ENCODE assay signal across 22 mouse cellular contexts in genomic region chr8:58669075-58669474, GRCm38 (mm10).
DNase-seq lines count a peak whose midpoint lies in the region; ATAC-seq and TF ChIP-seq lines count a peak whose summit lies in the region.
"Had no signal": no experiment of that assay in that cellular context is flagged by ENCODE, and none has a peak within 500 bp of the region (broad histone marks: within the 10 kb centered on the region; RNA-seq: fewer than 3 reads in every experiment).

No protein-coding gene starts in this region.

- intact Hi-C loops in heart, adult 2 months (cut with DNase I), result no loop called here

- 0 out of 2 replicates have a peak, but pooled peaks have one; percentile 55 for ATAC-seq in hindbrain, postnatal 0 days
- ATAC-seq: forebrain, embryonic 13.5 days; intestine, postnatal 0 days had no signal

- WGBS in hindbrain, postnatal 0 days, result 40% methylated on average over 2 of the region's 2 CpGs
- WGBS in hindbrain, embryonic 10.5 days, result 87% methylated on average over 2 of the region's 2 CpGs
- 52% methylated on average over 2 of the region's 2 CpGs for WGBS in heart, adult 2 months

- H3K4me2 ChIP-seq in hindbrain, postnatal 0 days (ENCODE audit: low read depth, low read length), result no peak overlapping the region
- H3K4me2 ChIP-seq: forebrain, embryonic 13.5 days; heart, embryonic 12.5 days; hindbrain, embryonic 14.5 days; kidney, embryonic 15.5 days; limb, embryonic 13.5 days; liver, embryonic 13.5 days; lung, embryonic 15.5 days; midbrain, embryonic 12.5 days; neural tube, embryonic 13.5 days had no signal

- no peak for TF ChIP-seq POLR2A in heart, adult 2 months (IDR thresholded peaks at IDR 0.05; ENCODE audit: insufficient read depth, low read depth, low read length)

- DNase-seq in hindbrain, postnatal 0 days (ENCODE audit: low spot score), result peak; percentile 66
- no peak for DNase-seq in hindbrain, embryonic 10.5 days (ENCODE audit: low spot score)
- peak; percentile 14 for DNase-seq in cerebellum, adult 11 months
- DNase-seq in cerebellum, adult 9-11 months, result peak; percentile 52
- no peak for DNase-seq in gastrocnemius, postnatal 4 days (ENCODE audit: low spot score in 2 of 2)
- DNase-seq in heart, adult 2 months, result no peak
- DNase-seq in lung, postnatal 14 days, result no peak
- DNase-seq: gastrocnemius, adult 2 months; heart, postnatal 14 days; liver, embryonic 13.5 days; right cerebral cortex, postnatal 4 days; thymus, adult 2 months had no signal

- no peaks in the 10 kb centered on the region for H3K79me2 ChIP-seq in heart, adult 2 months (replicated peaks; ENCODE audit: control insufficient read depth, insufficient read depth, low read length)

- no peak for TF ChIP-seq CTCF in hindbrain, postnatal 0 days (IDR thresholded peaks at IDR 0.05; ENCODE audit: low read depth)
- TF ChIP-seq CTCF in heart, adult 2 months (IDR thresholded peaks at IDR 0.05), result no peak

- no peak for TF ChIP-seq EP300 in heart, adult 2 months (IDR thresholded peaks at IDR 0.05; ENCODE audit: insufficient read depth, low read depth, low read length)

- no peak overlapping the region for H3K27ac ChIP-seq in hindbrain, postnatal 0 days
- no peak overlapping the region for H3K27ac ChIP-seq in hindbrain, embryonic 10.5 days
- no peak overlapping the region for H3K27ac ChIP-seq in heart, adult 2 months
- H3K27ac ChIP-seq: forebrain, embryonic 13.5 days; gastrocnemius, adult 2 months; hindbrain, embryonic 14.5 days; kidney, embryonic 15.5 days; limb, embryonic 13.5 days; liver, embryonic 13.5 days; lung, embryonic 15.5 days; macrophage; midbrain, embryonic 12.5 days; neural tube, embryonic 13.5 days had no signal

- no peak overlapping the region for H3K9ac ChIP-seq in hindbrain, postnatal 0 days (replicated peaks; ENCODE audit: low read length)
- H3K9ac ChIP-seq in heart, adult 2 months (ENCODE audit: low read depth, low read length), result no peak overlapping the region
- H3K9ac ChIP-seq: forebrain, embryonic 13.5 days; heart, embryonic 12.5 days; hindbrain, embryonic 14.5 days; kidney, embryonic 15.5 days; limb, embryonic 13.5 days; liver, embryonic 13.5 days; lung, embryonic 15.5 days; midbrain, embryonic 12.5 days; neural tube, embryonic 13.5 days had no signal

- H3K4me1 ChIP-seq in hindbrain, postnatal 0 days (ENCODE audit: insufficient read depth, low read length), result no peaks in the 10 kb centered on the region
- H3K4me1 ChIP-seq in hindbrain, embryonic 10.5 days (replicated peaks), result no peaks in the 10 kb centered on the region
- H3K4me1 ChIP-seq in heart, adult 2 months (ENCODE audit: control insufficient read depth, insufficient read depth, low read length), result no peaks in the 10 kb centered on the region
- H3K4me1 ChIP-seq: forebrain, embryonic 13.5 days; heart, embryonic 12.5 days; kidney, embryonic 15.5 days; limb, embryonic 13.5 days; liver, embryonic 13.5 days; lung, embryonic 15.5 days; midbrain, embryonic 12.5 days; neural tube, embryonic 13.5 days had no signal

- H3K9me3 ChIP-seq in hindbrain, postnatal 0 days (ENCODE audit: low read length), result no peaks in the 10 kb centered on the region
- H3K9me3 ChIP-seq in hindbrain, embryonic 10.5 days, result no peaks in the 10 kb centered on the region
- H3K9me3 ChIP-seq: forebrain, embryonic 13.5 days; heart, embryonic 12.5 days; kidney, embryonic 15.5 days; limb, embryonic 13.5 days; liver, embryonic 13.5 days; lung, embryonic 15.5 days; midbrain, embryonic 12.5 days; neural tube, embryonic 13.5 days had no signal

- H3K36me3 ChIP-seq in hindbrain, postnatal 0 days (ENCODE audit: insufficient read depth, low read length), result no peaks in the 10 kb centered on the region
- no peaks in the 10 kb centered on the region for H3K36me3 ChIP-seq in hindbrain, embryonic 10.5 days
- no peaks in the 10 kb centered on the region for H3K36me3 ChIP-seq in heart, adult 2 months (ENCODE audit: control insufficient read depth, insufficient read depth, low read length)
- H3K36me3 ChIP-seq: heart, embryonic 12.5 days; kidney, embryonic 15.5 days; limb, embryonic 13.5 days; liver, embryonic 13.5 days; lung, embryonic 15.5 days; midbrain, embryonic 12.5 days; neural tube, embryonic 13.5 days had no signal

- H3K27me3 ChIP-seq in hindbrain, postnatal 0 days (ENCODE audit: insufficient read depth, low read length), result no peaks in the 10 kb centered on the region
- H3K27me3 ChIP-seq in hindbrain, embryonic 10.5 days (ENCODE audit: insufficient read depth, poor library complexity, severe bottlenecking), result no peaks in the 10 kb centered on the region
- H3K27me3 ChIP-seq in heart, adult 2 months (ENCODE audit: control insufficient read depth, insufficient read depth, low read length), result no peaks in the 10 kb centered on the region
- H3K27me3 ChIP-seq: forebrain, embryonic 13.5 days; heart, embryonic 12.5 days; kidney, embryonic 15.5 days; limb, embryonic 13.5 days; liver, embryonic 13.5 days; lung, embryonic 15.5 days; midbrain, embryonic 12.5 days; neural tube, embryonic 13.5 days had no signal

- H3K4me3 ChIP-seq in hindbrain, postnatal 0 days (ENCODE audit: low read length), result no peak overlapping the region
- no peak overlapping the region for H3K4me3 ChIP-seq in hindbrain, embryonic 10.5 days
- no peak overlapping the region for H3K4me3 ChIP-seq in heart, adult 2 months
- H3K4me3 ChIP-seq: forebrain, embryonic 13.5 days; gastrocnemius, adult 2 months; heart, embryonic 12.5 days; kidney, embryonic 15.5 days; limb, embryonic 13.5 days; liver, embryonic 13.5 days; lung, embryonic 15.5 days; midbrain, embryonic 12.5 days; neural tube, embryonic 13.5 days had no signal

Comparison
In these comparisons a context has a peak if more than half of its experiments do, and no peak if none do; other contexts are left out.
1. DNase-seq: peak in hindbrain, postnatal 0 days (single experiment), cerebellum, adult 11 months (single experiment) and cerebellum, adult 9-11 months (single experiment); none in hindbrain, embryonic 10.5 days (single experiment), gastrocnemius, postnatal 4 days (0 of 2), heart, adult 2 months (0 of 2) and lung, postnatal 14 days (single experiment).